Mouse (Mus musculus) brain, embryonic 14.5 days (tissue): ENCODE data around the gene Ttc38. TPM values are rescaled to one million over a fixed set of nuclear protein-coding genes. Genes with fewer than 3 reads are reported as not detected.
A peak's percentile ranks its signal among the peaks of the same experiment; 100 is the strongest.

Experiments
- DNase-seq: peaks from one replicate; pipeline ENCODE4 v3.0.0-alpha.2; 2011; ENCODE audit warnings: low read depth
- CTCF ChIP-seq: fragments of 200-500 bp; IDR thresholded peaks from 2 replicates; pipeline ENCODE4 v1.5.1; 2012; ENCODE audit warnings: inconsistent platforms, mild to moderate bottlenecking, moderate library complexity, borderline replicate concordance; ENCODE audit not compliant: insufficient read depth, insufficient read length; ENCODE audit errors: extremely low read depth
- POLR2A ChIP-seq: fragments of 200-500 bp; IDR thresholded peaks from 2 replicates; pipeline ENCODE4 v1.6.1; 2012; ENCODE audit warnings: mild to moderate bottlenecking, inconsistent platforms, borderline replicate concordance; ENCODE audit not compliant: poor library complexity, insufficient read depth, insufficient read length, severe bottlenecking; ENCODE audit errors: extremely low read depth
- polyA plus RNA-seq: library from polyadenylated mRNA; depleted of rRNA; stranded (reverse); fragments of >200 nt; gene quantifications from 2 replicates; pipeline ENCODE4 v1.2.3, GENCODE M21; 2012; rRNA removed

The Ttc38 gene
- polyA plus RNA-seq, result 3.0 and 3.3 TPM in 2 replicates

- peak; percentile 79 for DNase-seq
- TF ChIP-seq CTCF, result no peak
- 0 out of 2 replicates have a peak, but pooled peaks have one; percentile 3 for TF ChIP-seq POLR2A
These were observed at the start of gene Ttc38 for GRCm38 (mm10) chr15:85831954-85832590. TSS of gene Ttc38 (plus strand) at chr15:85832306.

GRCm38 (mm10) chr15:85783146-85783545, 49.0 kb upstream of the Ttc38 start:
- no peak for TF ChIP-seq CTCF
- no peak for TF ChIP-seq POLR2A
- no peak for DNase-seq

GRCm38 (mm10) chr15:85784341-85784740, 47.8 kb upstream of the Ttc38 start:
- TF ChIP-seq POLR2A (no peak), CTCF (no peak)
- no peak for DNase-seq

- TF ChIP-seq CTCF (no peak), POLR2A (no peak)
- no peak for DNase-seq
These were observed 45.4 kb upstream of the Ttc38 start for GRCm38 (mm10) chr15:85786711-85787110.

GRCm38 (mm10) chr15:85787482-85787881, 44.6 kb upstream of the Ttc38 start:
- no peak for DNase-seq
- TF ChIP-seq CTCF, result no peak
- no peak for TF ChIP-seq POLR2A

- DNase-seq, result no peak
- no peak for TF ChIP-seq CTCF
- no peak for TF ChIP-seq POLR2A
These were observed 44.1 kb upstream of the Ttc38 start for GRCm38 (mm10) chr15:85788051-85788450.

- DNase-seq, result no peak
- TF ChIP-seq POLR2A, result no peak
These were observed 43.5 kb upstream of the Ttc38 start for GRCm38 (mm10) chr15:85788633-85789032.

GRCm38 (mm10) chr15:85791449-85791848, 40.7 kb upstream of the Ttc38 start:
- DNase-seq, result no peak
- no peak for TF ChIP-seq POLR2A
- no peak for TF ChIP-seq CTCF

GRCm38 (mm10) chr15:85792819-85793218, 39.3 kb upstream of the Ttc38 start:
- peak; percentile 74 for DNase-seq
- TF ChIP-seq CTCF (no peak), POLR2A (no peak)

GRCm38 (mm10) chr15:85795516-85795915, 36.6 kb upstream of the Ttc38 start:
- TF ChIP-seq CTCF (no peak), POLR2A (no peak)
- no peak for DNase-seq

- TF ChIP-seq POLR2A (no peak), CTCF (no peak)
- no peak for DNase-seq
These were observed 33.4 kb upstream of the Ttc38 start for GRCm38 (mm10) chr15:85798676-85799075.

- DNase-seq, result peak; percentile 39
- TF ChIP-seq POLR2A (no peak), CTCF (no peak)
These were observed 29.2 kb upstream of the Ttc38 start for GRCm38 (mm10) chr15:85802931-85803330.
